Mouse (Mus musculus) megakaryocyte-erythroid progenitor cell, adult 5-6 weeks (primary cell): ENCODE results near the gene Tyw1. TPM values are rescaled to one million over a fixed set of nuclear protein-coding genes. Genes with fewer than 3 reads are reported as not detected.

Experiments
- ATAC-seq: replicated peaks from 2 replicates; pipeline ENCODE4 v1.8.0; 2016; ENCODE audit warnings: mild to moderate bottlenecking, inconsistent platforms; ENCODE audit not compliant: severe bottlenecking, poor library complexity, low FRiP score, low TSS enrichment
- total RNA-seq, 2 experiments: library from RNA; stranded (forward) in 1 of 2; stranded (reverse) in 1 of 2; fragments of 200-1000, 215-1000 nt in 1 of 2; fragments of >200 nt in 1 of 2; fragmentation: Nextera tagmentation in 1 of 2; gene quantifications; 2 replicates each; pipeline ENCODE4 v1.2.3; 2014 to 2017

The Tyw1 gene
- total RNA-seq, 2 experiments from 2014 or later: 23.2 to 49.8 TPM

DNA sequence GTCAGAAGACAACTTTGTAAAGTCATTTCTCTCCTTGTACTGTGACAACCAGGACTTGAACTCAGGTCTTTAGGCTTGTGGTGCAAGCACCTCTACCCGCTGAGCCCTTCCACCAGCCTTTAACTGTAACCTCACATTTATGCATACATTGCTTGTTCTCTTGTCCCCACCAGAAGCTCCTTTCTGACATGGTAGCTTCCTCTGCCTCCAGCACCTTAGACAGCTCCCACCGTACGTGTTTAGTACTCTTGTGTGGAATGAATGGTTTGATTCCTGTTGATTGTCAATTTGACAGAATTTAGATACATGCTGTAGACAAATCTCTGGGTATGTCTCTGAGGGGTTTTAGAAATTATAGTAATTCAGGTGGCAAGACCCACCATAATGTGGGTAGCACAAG lies 108.4 kb downstream of the Tyw1 start:
- ATAC-seq: no peak

DNA sequence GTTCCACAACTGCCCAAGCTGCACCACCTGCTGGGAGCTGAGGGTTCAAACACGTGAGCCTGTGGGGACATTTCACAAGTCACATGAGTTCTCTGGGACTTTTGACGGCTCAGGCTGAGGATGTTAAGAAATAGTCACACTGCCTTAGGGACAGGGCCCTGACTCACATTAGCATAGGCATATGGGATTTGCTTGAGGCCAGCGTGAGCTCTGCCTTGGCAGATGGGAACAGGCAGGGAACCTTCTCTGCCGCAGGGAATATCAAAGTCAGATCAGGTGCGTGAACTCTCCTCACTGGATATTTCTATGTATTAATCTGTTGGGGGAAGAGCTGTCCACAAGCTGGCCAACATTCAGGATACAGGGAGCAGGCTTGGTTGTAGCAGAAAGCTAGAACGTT lies 112.8 kb downstream of the Tyw1 start:
- no peak for ATAC-seq

- no peak for ATAC-seq
These were observed 113.8 kb downstream of the Tyw1 start, which contains the start of gene Caln1 for GRCm38 (mm10) chr5:130369237-130369636. Caln1 (plus strand) TSS chr5:130369455.

DNA sequence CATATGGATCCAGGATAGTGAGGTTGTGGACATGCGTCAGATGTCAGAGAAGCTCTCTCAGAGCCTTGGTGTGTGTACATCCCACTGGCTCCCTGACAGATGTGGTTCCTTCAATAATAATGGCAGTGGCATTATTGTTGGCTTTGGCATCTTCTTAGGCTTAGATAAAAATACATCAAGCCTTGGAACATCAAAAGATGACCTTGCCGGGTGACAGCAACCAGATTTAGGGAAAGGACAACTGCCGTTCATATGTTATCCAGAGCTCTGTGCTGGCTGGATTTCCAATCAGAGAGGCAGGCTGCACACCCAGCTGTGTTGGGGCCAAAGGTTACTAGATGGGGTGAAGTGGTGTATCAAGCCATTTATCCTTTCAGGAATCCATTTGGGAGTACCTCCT lies 120.0 kb downstream of the Tyw1 start:
- no peak for ATAC-seq

DNA sequence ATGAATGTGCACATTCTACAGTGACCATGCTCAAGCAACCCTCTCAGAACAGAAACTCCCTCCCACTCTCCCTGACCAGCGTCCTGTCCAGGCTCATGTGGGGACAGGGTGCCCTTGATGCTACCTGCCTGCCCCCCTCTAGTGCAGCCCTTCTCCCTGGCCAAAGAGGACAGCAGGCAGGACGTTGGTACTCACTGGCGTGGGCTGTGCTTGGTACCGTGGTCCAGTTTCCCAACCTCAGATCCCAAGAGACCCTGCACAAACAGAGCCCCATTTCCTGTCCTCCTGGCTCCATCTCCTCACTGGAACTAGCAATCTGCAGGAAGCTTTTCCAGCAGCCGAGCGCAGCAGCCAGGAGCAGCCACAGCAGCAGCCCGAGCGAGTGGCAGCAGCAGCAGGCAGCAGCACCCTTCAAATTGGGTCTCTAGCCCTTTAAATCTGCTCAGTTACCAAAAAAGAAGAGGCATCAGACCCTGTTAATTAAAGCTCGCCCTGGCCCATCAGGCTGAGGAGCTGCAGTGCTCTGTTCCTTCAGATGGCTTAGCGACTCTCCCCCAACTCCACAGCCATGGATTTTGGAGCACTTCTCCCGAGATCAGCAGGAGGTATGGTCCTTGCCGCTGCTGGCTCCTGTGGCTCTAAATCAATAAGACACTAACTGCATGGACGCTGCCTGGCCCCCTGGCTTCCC lies 128.9 kb downstream of the Tyw1 start, which contains the start of gene A330070K13Rik:
A330070K13Rik (minus strand) TSS at position 410 of the 691 bp plus-strand sequence.
- no peak for ATAC-seq

GRCm38 (mm10) chr5:130386418-130386817 lies 131.0 kb downstream of the Tyw1 start:
- no peak for ATAC-seq

Other genes with a start within 250 kb of the Tyw1 start
- 13.7 and 19.9 TPM in 2 replicates for gene Asl, start 226.4 kb upstream of the Tyw1 start, total RNA-seq (2014; fragmentation: Nextera tagmentation)
- 14.0 and 18.3 TPM in 2 replicates for gene Asl, start 226.4 kb upstream of the Tyw1 start, total RNA-seq (2017)
- 33.3 and 58.9 TPM in 2 replicates for gene Crcp, start 226.3 kb upstream of the Tyw1 start, total RNA-seq (2014; fragmentation: Nextera tagmentation)
- gene Crcp, start 226.3 kb upstream of the Tyw1 start, total RNA-seq (2017): 43.5 and 120 TPM in 2 replicates
- gene Tpst1, start 182.3 kb upstream of the Tyw1 start, total RNA-seq (2014; fragmentation: Nextera tagmentation): 12.1 and 17.6 TPM in 2 replicates
- gene Tpst1, start 182.3 kb upstream of the Tyw1 start, total RNA-seq (2017): 4.8 and 7.9 TPM in 2 replicates
- 5.0 and 12.8 TPM in 2 replicates for gene Kctd7, start 110.8 kb upstream of the Tyw1 start, total RNA-seq (2014; fragmentation: Nextera tagmentation)
- 6.6 and 8.2 TPM in 2 replicates for gene Kctd7, start 110.8 kb upstream of the Tyw1 start, total RNA-seq (2017)
- gene Rabgef1, start 83.8 kb upstream of the Tyw1 start, total RNA-seq (2014; fragmentation: Nextera tagmentation): 45.4 and 46.7 TPM in 2 replicates
- gene Rabgef1, start 83.8 kb upstream of the Tyw1 start, total RNA-seq (2017): 56.0 and 60.5 TPM in 2 replicates
- gene Tmem248, start 38.5 kb upstream of the Tyw1 start, total RNA-seq (2014; fragmentation: Nextera tagmentation): 42.5 and 48.7 TPM in 2 replicates
- gene Tmem248, start 38.5 kb upstream of the Tyw1 start, total RNA-seq (2017): 35.8 and 42.8 TPM in 2 replicates
- gene Sbds, start 89 bp upstream of the Tyw1 start, total RNA-seq (2014; fragmentation: Nextera tagmentation): 65.5 and 66.6 TPM in 2 replicates
- 75.7 and 125 TPM in 2 replicates for gene Sbds, start 89 bp upstream of the Tyw1 start, total RNA-seq (2017)
- not detected in 2 replicates for gene Caln1, start 113.8 kb downstream of the Tyw1 start, total RNA-seq (2014; fragmentation: Nextera tagmentation)
- not detected in 2 replicates for gene Caln1, start 113.8 kb downstream of the Tyw1 start, total RNA-seq (2017)
- gene A330070K13Rik, start 129.0 kb downstream of the Tyw1 start, total RNA-seq (2014; fragmentation: Nextera tagmentation): not detected in 2 replicates
- not detected in 2 replicates for gene A330070K13Rik, start 129.0 kb downstream of the Tyw1 start, total RNA-seq (2017)